Mouse (Mus musculus): Measurements from ENCODE around the gene Zfp683. TPM values are rescaled to one million over a fixed set of nuclear protein-coding genes. Genes with fewer than 3 reads are reported as not detected.

The Zfp683 gene
- not detected for polyA plus RNA-seq (2014; fragmentation: Illumina TruSeq; extraction: RNeasy Lipid Tissue Mini Kit (QIAGEN cat#74804); ENCODE audit: low read depth, low replicate concordance)

GRCm38 (mm10) chr4:134053538-134053937, at the start of gene Zfp683:
Zfp683 (plus strand) TSS chr4:134053838.

DNA sequence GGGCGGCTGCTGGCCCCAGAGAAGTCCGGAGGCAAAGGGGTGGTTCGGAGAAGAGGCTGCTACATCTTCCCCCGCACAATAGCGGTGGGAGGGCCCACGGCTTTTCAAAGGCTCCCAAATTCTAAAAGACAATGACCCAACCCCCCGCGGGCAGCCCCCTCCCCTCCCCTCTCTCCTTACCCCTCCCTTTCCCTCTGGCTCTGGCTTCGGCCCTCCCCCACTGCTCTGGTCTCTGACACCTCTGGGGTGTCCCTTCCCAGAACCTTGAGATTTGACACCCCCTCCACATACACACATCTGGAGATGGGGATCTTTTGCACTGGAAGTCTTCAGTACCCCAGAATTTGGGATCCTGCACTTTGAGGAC, 34.9 kb upstream of the Zfp683 start, which contains the start of gene Lin28a:
Lin28a (minus strand) TSS at position 63 of the 367 bp plus-strand sequence.

DNA sequence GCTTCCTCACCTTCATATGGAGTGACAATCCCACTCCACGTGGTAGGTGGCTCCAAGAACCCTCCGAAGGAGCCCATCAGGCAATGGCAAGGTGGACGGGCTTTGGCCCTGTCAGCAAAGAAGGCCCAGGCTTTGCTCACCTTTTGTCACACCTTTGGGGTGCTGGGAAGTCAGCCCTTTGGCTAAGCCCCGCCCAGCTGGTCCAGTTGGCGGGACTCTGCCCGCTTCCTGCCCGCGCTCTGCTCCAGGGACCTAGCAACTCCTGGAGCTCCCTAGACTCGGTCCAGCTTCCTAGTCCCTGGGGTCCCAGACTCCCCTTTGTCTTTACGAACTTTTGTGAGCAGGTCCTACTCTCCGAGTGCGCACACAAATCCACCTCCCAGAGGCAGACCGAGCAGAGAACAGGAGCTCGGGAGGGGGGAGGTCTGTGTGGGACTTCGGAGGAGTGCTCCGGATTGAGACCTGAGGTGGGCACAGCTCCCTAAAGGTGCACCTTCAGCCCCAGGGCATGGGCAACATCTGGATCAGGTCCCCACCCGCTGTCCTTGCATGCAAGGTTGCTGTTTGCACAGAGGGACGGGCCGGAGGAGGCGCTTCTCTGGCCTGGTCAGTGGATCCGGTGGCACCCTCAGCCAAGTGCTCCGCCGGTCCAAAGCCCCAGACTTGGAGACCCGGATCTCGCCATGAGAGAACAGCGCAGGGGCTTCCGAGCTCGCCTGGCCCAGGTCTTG, 6.7 kb downstream of the Zfp683 start, which contains the start of gene Crybg2:
Crybg2 (plus strand) TSS at position 681 of the 731 bp plus-strand sequence.

DNA sequence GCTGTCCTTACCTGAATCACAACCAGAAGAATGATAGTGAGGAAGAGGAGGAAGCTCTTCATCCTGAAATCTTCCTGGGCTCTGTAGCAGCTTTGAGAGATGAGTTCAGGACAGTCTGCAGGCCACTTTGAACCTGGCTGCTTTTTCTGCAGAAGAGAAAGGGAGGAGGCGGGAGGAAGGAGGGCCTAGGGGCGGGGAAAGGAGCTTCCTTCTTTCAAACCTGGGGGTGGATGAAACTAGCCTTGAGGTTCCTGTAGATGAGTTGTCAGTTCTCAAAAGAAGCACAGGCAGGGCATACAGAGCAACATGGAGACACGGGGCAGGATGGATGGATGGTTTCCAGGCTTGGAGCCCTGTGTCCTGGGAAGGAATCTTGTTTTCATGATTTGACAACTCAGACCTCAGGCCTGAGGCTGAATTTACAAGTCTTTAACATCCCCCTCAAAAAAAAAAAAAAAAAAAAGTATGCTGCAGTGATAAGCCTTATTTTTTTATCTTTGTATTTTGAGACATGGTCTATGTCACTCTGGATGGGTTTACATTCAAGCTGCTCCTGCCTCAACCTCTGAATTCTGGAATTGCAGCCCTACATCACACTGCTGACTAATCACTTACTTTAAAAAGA, 41.4 kb downstream of the Zfp683 start, which contains the start of gene Cd52:
Cd52 (minus strand) TSS at position 160 of the 625 bp plus-strand sequence.

GRCm38 (mm10) chr4:134101979-134102741, 48.5 kb downstream of the Zfp683 start, which contains the start of gene Ubxn11:
Ubxn11 (plus strand) TSS chr4:134102570.

Other genes with a start within 250 kb of the Zfp683 start
- 0.29 TPM for gene Rps6ka1, start 166.0 kb upstream of the Zfp683 start, polyA plus RNA-seq (2014; fragmentation: Illumina TruSeq; extraction: RNeasy Lipid Tissue Mini Kit (QIAGEN cat#74804); ENCODE audit: low read depth, low replicate concordance)
- gene Hmgn2, start 85.2 kb upstream of the Zfp683 start, polyA plus RNA-seq (2014; fragmentation: Illumina TruSeq; extraction: RNeasy Lipid Tissue Mini Kit (QIAGEN cat#74804); ENCODE audit: low read depth, low replicate concordance), result 74.2 TPM
- 10.2 TPM for gene Dhdds, start 52.9 kb upstream of the Zfp683 start, polyA plus RNA-seq (2014; fragmentation: Illumina TruSeq; extraction: RNeasy Lipid Tissue Mini Kit (QIAGEN cat#74804); ENCODE audit: low read depth, low replicate concordance)
- not detected for gene Lin28a, start 35.0 kb upstream of the Zfp683 start, polyA plus RNA-seq (2014; fragmentation: Illumina TruSeq; extraction: RNeasy Lipid Tissue Mini Kit (QIAGEN cat#74804); ENCODE audit: low read depth, low replicate concordance)
- 0.29 TPM for gene Crybg2, start 7.0 kb downstream of the Zfp683 start, polyA plus RNA-seq (2014; fragmentation: Illumina TruSeq; extraction: RNeasy Lipid Tissue Mini Kit (QIAGEN cat#74804); ENCODE audit: low read depth, low replicate concordance)
- 9.6 TPM for gene Cd52, start 41.2 kb downstream of the Zfp683 start, polyA plus RNA-seq (2014; fragmentation: Illumina TruSeq; extraction: RNeasy Lipid Tissue Mini Kit (QIAGEN cat#74804); ENCODE audit: low read depth, low replicate concordance)
- gene Ubxn11, start 48.7 kb downstream of the Zfp683 start, polyA plus RNA-seq (2014; fragmentation: Illumina TruSeq; extraction: RNeasy Lipid Tissue Mini Kit (QIAGEN cat#74804); ENCODE audit: low read depth, low replicate concordance), result not detected
- gene Sh3bgrl3, start 75.0 kb downstream of the Zfp683 start, polyA plus RNA-seq (2014; fragmentation: Illumina TruSeq; extraction: RNeasy Lipid Tissue Mini Kit (QIAGEN cat#74804); ENCODE audit: low read depth, low replicate concordance), result 1.2 TPM
- gene Cep85, start 133.3 kb downstream of the Zfp683 start, polyA plus RNA-seq (2014; fragmentation: Illumina TruSeq; extraction: RNeasy Lipid Tissue Mini Kit (QIAGEN cat#74804); ENCODE audit: low read depth, low replicate concordance), result 20.6 TPM
- gene Gm7534, start 149.2 kb downstream of the Zfp683 start, polyA plus RNA-seq (2014; fragmentation: Illumina TruSeq; extraction: RNeasy Lipid Tissue Mini Kit (QIAGEN cat#74804); ENCODE audit: low read depth, low replicate concordance), result not detected
- not detected for gene Catsper4, start 173.5 kb downstream of the Zfp683 start, polyA plus RNA-seq (2014; fragmentation: Illumina TruSeq; extraction: RNeasy Lipid Tissue Mini Kit (QIAGEN cat#74804); ENCODE audit: low read depth, low replicate concordance)
- not detected for gene Cnksr1, start 184.6 kb downstream of the Zfp683 start, polyA plus RNA-seq (2014; fragmentation: Illumina TruSeq; extraction: RNeasy Lipid Tissue Mini Kit (QIAGEN cat#74804); ENCODE audit: low read depth, low replicate concordance)
- gene E130218I03Rik, start 189.8 kb downstream of the Zfp683 start, polyA plus RNA-seq (2014; fragmentation: Illumina TruSeq; extraction: RNeasy Lipid Tissue Mini Kit (QIAGEN cat#74804); ENCODE audit: low read depth, low replicate concordance), result not detected
- 0.32 TPM for gene Zfp593, start 191.8 kb downstream of the Zfp683 start, polyA plus RNA-seq (2014; fragmentation: Illumina TruSeq; extraction: RNeasy Lipid Tissue Mini Kit (QIAGEN cat#74804); ENCODE audit: low read depth, low replicate concordance)
- not detected for gene Gm30191, start 193.1 kb downstream of the Zfp683 start, polyA plus RNA-seq (2014; fragmentation: Illumina TruSeq; extraction: RNeasy Lipid Tissue Mini Kit (QIAGEN cat#74804); ENCODE audit: low read depth, low replicate concordance)
- gene Grrp1, start 200.3 kb downstream of the Zfp683 start, polyA plus RNA-seq (2014; fragmentation: Illumina TruSeq; extraction: RNeasy Lipid Tissue Mini Kit (QIAGEN cat#74804); ENCODE audit: low read depth, low replicate concordance), result not detected
- gene Pdik1l, start 234.1 kb downstream of the Zfp683 start, polyA plus RNA-seq (2014; fragmentation: Illumina TruSeq; extraction: RNeasy Lipid Tissue Mini Kit (QIAGEN cat#74804); ENCODE audit: low read depth, low replicate concordance), result 8.1 TPM

Measured in liver, adult 10 weeks (tissue).